Mouse (Mus musculus) heart, adult 2 months (tissue): ENCODE results near the gene Cramp1l.

Experiments used
- CTCF ChIP-seq: fragments of 200-600 bp; IDR thresholded peaks from 2 replicates; pipeline ENCODE4 v1.8.1; 2022; ENCODE audit warnings: antibody characterized with exemption, mild to moderate bottlenecking, moderate library complexity
- POLR2A ChIP-seq: fragments of 200-500 bp; IDR thresholded peaks from 2 replicates; pipeline ENCODE4 v1.6.1; 2011; ENCODE audit warnings: mild to moderate bottlenecking, low read depth, low read length, control low read depth; ENCODE audit not compliant: insufficient read depth

DNA sequence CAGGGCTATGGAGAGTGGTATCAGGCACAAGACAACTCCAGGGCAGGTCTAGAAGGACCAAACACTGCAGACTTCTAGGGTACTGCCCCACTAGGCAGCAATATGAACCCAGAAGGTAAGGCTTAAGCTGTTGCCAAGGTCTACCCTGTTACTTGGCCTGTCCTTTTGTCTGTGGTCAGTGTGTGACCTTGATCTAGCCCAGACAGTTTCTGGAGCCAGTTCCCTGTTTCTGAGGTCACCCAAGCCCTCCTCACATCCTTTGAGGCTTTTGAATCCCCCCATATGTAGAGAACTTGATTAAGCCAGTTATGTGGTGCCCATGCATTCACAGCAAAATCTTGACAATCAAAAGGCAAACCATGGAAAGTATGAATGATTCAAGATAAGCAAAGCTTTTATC, 79.9 kb downstream of the Cramp1l start:
- TF ChIP-seq CTCF (no peak), POLR2A (no peak)
